Mouse (Mus musculus) c-Kit-negative CD71-positive TER-119-positive erythroid progenitor cells, embryonic 14.5 days (primary cell): ENCODE measurements around the gene Clmp.
"Not testable (repeated sequence)": the region's sequence is repeated elsewhere in the genome, so short reads cannot be mapped to it uniquely, and the experiment has no call there.

Experiments
- DNase-seq: peaks from one replicate; pipeline ENCODE4 v3.0.0-alpha.2; 2013; ENCODE audit warnings: low read depth, low spot score

Clmp gene

DNA sequence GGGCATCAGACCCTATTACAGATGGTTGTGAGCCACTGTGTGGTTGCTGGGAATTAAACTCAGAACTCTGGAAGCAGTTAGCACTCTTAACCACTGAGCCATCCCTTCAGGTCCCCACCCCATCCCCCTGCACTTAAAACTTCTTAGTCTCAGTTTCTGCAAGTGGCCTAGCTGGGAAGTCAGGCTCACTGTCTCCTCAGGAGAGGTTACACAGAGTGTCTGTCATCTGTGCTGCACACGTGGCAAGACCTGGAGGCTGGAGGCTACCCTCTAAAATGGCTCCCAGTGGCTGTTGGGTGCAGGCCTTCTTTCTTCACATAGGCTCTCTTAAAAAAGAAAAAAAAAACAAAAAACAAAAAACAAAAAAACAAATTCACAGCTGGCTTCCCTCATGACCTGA, 90.3 kb downstream of the Clmp start:
- no peak for DNase-seq

DNA sequence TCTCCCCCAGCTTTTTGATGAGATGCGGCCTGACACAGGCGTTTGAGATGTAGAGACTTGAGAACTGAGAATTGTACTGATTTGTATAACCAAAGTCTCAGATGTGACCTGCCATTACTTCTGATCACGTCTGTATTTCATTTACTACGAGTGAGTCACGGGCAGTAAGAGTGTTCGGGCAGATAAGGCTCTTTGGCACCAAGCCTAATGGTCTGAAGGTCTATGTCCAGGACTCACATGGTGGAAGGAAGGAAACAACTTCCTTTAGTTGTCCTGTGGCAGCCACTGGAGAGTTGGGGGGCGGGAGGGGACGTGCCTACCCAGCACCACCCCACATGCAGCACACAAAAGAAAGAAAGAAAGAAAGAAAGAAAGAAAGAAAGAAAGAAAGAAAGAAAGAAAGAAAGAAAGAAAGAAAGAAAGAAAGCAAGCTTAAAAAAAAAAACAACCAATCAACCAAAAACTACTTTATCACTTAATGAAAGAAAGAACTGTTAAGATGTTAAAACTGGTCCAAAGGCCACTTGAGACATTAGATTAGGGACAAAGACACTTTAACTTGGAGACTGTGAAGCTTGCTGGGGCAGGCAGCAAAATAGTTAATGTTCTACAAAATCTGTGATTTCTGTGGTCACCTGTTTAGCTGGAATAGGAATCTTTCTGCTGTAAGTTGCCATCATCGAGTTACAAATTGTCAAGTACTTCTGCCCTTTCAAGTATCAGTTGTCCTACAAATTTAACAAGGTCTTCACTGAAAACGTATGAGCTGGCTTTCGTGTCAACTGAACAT, 90.9 kb downstream of the Clmp start:
- DNase-seq: no peak

DNA sequence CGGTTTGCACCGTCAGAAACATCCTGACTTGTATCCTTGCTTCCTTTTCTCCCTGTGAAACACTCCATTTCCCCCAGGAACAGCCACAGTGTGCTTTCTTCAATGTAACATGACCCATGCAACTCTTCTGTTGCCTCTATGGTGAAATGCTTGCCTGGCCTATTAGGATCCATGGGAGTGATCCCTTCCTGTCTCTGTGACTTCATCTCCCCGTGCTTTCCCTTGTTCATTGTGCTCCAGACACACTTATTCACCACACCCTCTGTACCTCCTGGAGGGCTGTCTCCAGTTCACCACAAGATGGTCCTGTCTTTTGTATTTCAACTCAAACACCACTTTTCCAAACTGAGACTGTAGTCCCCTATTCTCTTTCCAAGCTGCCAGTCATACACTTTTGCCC, 94.3 kb downstream of the Clmp start:
- DNase-seq: no peak

DNA sequence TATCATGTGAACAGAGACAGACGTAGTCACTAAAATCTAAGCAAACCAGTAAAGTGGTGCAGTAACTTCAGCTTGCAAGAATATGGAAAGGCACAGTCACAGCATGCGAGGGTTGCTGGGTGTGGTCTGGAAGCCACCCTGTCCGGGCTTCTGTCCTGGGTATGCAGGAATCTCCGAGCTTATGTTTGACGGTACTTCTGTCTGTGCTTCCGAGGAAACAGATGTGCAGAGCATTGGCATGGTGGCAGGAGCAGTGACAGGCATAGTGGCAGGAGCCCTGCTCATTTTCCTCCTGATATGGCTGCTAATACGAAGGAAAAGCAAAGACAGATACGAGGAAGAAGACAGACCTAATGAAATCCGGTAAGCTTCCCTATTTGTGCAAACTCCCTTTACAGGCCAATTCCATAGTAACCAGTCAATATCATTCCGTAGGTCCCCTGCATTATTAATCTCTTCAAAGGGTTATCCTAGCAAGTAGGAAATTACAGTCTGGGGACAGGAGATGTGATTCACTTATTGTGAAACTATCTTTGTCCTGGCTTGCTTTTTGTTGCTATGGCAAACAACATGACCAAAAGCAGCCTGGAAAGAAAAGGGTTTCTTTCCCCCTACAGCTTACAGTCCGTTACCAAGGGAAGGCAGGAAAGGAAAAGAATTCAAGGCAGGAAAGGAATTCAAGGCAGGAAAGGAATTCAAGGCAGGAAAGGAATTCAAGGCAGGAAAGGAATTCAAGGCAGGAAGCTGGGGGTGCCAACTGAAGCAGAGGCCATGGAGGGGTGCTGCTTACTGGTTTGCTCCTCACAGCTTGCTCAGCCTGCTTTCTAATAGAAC, 95.3 kb downstream of the Clmp start:
- no peak for DNase-seq

DNA sequence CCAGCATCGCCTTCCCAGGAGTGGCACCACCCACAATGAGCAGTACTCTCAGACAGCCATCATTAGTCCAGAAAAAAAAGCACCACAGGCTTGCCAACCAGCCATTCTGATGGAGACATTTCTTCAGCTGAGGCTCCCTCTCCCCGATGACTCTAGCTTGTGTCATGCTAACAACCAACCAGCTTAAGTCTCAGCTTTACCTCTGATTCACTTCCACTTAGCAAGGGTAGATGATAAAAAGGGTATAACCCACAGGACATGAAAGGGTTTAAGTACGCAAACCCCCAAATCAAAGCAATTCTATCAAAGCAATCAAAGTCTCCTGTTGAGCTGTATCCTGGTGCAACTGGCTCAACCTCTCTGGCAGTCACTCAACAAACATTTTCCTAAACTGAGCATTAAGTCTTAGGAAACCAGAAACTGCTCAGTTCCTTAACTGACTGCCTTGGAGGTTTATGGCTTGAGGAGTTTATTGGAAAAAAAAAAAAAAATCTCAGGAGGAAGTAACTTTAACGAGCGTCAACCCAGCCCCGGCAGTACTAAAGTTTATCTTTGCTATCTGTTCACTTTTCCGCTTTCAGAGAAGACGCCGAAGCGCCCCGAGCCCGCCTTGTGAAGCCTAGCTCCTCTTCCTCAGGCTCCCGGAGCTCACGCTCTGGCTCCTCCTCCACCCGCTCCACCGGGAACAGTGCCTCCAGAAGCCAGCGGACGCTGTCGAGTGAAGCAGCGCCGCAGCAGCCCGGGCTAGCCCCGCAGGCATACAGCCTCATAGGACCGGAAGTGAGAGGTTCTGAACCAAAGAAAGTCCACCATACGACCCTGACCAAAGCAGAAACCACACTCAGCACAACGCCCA, 96.2 kb downstream of the Clmp start:
- no peak for DNase-seq

DNA sequence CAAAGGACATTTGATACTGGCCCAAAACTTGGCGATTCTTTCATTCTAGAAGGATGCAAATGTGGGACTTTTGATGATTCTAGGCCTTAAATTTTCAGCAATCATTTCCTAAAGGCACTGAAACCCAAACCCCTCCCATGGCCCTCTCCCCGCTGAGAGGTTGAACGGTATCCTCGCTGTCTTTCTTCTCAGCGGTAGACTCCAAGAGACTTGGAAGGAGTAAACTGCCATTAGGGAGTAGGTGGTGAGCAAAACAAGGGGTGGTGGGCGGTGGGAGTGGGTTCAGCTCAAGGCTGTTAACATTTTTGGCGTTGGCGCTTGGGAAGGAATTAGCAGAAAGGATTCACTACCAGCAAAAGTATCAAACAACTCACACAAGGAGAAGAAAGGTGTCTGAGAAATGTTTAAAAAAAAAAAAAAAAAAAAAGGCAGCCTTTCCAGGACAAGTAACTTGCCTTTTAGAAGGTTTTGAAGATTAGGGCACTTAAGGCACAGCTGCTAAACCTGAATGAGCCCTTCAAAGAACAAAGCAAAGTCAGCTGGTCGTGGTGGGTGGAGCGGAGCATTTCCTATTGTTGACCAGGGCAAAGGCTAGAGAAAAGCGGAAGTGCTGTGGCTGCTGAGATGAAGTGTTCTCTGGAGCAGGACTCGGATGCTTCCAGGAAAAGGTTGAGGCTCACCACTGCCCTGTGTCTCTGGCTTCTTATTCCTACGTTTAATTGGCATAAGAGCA, 98.0 kb downstream of the Clmp start:
- DNase-seq: no peak

DNA sequence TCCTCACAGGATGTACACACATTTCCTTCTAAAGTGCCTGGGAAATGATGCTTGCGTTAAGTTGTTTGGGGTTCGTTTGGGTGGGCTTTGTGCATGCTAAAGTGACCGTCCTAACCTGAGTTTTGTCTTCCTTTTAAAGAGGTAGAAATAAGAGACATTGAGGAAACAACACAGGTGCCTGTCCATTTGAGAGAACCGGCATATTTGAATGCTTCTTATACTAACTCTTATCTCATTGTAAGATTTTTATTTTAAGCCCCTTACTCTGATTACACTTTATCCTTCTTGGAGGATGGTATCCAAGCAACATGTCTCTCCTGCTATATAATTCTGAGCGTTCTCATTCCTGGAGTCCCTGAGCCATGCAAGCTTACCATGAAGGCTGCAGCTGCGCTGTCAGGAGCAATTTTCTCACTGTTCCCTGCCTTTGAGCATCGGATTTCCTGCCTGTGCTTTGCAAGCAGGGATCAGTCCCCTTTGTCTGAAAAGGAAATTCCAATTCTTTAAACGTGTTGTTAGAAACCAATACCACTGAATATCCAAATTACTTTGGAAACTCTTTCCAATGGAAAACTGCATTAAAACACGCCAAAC, 98.7 kb downstream of the Clmp start:
- DNase-seq: no peak

DNA sequence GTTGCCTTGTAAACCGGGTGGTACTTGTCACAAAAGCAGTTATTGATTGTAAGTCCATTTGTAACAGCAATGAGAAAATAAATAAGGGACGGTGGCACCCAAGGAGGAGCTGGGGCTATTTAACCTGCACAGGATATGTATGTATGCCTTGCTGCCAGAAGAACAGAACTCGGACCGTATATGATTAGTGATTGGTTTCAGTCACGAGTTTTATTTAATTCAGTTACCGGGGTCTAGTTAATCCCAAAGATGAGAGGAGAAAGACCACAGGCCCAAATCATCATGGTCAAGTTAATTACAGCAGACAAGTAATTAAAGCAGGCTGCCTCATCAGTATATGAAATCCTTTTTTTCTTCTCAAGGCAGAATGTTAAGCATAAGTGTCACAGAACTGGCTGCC, 99.7 kb downstream of the Clmp start:
- DNase-seq: no peak

DNA sequence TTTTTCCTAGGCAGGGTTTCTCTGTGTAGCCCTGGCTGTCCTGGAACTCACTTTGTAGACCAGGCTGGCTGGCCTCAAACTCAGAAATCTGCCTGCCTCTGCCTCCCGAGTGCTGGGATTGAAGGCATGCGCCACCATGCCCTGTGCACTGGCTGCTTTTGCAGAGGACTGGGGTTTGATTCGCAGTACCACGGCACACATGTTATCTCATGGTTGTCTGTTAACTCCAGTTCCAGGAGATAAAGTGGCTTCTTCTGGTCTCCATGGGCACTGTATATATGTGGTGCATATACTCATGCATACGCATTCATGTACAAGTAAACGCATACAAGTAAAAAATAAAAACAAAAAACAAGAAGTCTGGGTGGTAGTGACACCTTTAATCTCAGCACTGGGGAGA, 101.1 kb downstream of the Clmp start:
- not testable (repeated sequence) for DNase-seq

DNA sequence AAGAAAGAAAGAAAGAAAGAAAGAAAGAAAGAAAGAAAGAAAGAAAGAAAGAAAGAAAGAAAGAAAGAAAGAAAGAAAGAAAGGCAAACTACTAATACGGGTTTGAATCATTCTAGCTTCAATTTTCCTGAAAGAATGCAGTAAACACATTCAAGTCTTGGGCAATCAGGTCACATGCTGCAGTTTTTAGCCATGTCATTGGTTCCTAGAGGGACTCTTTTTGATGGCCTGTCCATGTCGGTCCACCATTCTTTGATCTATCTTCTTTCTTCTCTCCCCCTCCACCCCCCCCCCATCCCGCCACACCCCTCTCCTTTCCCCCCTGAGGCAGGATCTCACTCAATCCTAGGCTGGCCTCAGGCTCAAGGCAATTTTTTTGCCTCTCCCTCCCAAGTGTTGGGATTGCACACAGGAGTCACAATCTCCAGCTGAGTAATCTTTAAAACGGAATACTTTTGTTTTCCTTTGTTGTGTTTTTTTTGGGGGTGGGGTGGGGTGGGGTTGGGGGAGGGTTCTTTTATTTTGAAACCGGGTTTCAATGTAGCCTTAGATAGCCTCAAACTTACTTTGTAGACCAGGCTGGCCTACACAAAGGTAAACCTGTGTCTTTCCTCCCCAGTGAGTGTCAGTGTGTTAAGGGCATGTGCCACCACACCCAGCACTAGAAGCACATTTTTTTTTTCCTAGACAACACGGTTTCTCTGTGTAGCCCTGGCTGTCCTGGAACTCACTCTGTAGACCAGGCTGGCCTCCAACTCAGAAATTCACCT, 106.3 kb downstream of the Clmp start:
- DNase-seq: no peak

DNA sequence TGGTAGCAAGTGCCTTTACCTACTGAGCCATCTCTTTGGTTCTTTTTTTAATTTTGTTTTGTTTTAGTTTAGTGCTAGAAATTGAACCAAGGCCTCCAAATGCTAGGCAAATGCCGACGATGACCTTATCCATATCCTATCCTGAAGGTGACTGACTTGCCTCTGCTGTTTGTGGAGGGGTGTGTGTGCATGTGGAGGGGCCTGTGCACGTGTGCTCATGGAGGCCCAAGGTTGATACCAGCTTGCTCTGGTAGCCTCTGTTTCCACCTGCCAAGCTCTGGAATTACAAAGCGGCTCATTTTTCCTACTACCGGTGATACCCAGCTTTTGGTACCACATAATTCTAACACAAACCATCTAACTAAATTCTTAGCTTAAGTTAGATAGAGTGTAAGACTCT, 107.8 kb downstream of the Clmp start:
- DNase-seq: no peak

DNA sequence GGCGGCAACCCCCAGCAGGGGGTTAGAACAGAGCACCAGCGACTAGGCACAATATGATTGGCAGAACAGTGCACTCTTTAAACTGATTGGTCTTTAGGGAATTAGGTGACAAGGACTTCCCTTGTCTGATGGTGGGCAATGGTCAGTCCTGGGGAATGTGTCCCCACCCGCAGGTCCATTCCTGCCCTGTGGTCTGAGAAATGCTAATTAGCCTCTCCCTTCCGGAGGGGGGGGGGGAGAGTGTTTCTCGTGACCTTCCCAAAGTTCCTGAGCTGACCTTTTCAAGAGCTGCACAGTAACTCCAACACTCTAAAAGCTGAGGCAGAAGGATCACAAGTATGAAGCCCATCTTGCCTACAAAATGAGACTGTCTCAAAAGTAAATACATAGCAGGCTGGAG, 108.5 kb downstream of the Clmp start:
- no peak for DNase-seq

DNA sequence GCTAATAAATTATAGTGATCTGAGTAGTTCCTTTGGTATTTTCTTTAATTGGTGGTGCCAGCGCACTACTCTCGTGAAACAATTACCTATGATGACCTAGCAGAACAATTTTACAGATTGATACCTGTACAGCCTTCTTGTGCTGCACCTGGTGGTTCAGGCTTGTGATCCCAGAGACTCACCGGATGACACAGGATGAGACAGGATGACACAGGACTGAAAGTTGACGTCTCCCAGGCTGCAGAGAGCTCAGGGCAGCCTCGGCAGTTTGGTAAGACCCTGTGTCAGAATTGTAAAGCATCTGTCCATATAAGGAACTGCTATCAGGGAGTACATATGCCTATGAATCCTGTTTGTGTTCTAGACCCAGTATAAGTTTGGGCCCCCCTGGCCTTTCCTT, 109.2 kb downstream of the Clmp start:
- DNase-seq: no peak

DNA sequence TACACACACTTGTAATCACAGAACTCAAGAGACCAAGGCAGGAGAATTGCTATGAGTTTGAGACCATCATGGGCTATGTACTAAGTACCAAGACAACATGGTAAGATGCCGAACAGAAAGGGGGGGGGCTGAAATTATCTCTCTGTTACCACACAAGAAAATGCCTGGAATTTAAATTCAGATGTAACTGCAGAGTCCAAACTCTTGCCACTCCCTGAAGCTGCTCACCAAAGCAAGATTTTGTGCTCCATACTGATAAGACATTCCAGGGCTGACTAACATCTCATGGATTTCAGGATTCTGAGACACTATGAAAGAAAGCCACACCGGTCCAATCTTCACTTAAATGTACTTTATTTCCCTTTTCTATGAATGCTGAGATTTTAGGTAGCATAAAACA, 109.8 kb downstream of the Clmp start:
- no peak for DNase-seq

DNA sequence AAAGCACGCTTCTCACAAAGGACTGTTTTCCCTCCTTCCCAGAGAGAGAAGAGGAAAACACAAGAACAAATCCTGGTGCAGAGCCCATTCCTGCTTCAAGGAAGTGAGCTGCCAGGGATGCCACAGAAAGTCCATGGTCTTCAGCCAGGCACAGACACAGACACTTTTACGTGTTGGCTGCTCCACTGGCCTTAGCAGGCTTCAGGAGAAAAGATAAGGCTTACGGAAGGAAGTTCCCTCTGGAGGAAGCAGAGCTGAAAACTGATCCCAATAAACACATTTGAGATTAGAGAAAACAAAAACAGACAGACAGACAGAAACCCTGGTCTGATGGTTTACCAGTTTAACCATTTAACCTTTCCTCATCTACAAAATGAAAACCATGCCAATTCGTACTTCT, 110.3 kb downstream of the Clmp start:
- DNase-seq: no peak

DNA sequence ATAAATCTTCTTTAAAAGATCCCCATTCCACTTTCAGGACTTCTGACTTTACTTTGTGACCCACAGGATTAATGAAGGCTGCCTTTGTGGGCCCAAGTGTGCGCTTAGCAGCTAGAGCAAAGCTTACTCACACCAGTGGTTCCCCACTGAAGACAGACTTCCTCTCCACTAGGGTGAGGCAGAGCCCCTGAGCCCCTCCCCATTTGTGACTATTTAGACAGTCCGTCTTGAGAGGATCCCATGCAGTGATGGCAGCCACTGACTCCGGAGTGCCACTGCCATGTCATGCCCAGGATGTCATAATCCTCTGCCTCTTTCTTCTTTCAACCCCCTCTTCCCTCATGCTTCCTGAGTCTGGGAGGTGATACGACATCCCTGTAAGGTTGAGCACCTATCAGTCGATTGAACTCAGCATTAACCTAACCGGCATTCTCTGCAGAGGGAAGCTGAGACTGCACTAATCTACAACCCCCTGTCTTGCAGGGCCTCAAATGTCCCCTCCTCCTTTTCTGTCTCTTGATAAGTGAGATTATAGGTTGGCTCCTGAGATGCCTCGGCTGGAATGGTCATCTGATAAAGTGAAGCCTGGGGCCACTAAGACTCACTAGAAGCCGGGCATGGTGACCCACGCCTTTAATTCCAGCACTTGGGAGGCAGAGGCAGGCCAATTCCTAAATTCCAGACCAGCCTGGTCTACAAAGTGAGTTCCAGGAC, 112.6 kb downstream of the Clmp start:
- DNase-seq: no peak

DNA sequence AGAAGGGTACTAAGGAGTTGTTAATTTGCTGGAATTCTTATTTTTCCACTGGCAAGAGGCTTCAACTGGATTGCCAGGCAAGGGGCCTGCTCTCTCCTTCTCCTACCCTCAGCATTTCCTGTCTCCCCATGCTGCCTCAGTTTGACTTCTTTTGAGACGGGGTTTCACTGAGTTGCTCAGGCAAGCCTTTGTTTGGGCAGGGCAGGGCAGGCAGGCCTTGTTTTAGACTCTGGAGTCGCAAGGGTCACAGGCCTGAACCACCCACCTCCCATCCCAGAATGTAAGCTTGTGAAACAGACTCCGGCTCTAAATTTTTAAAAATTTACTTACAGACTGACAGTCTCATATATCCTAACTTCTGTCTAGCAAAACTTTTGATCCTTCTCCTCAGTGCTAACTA, 113.3 kb downstream of the Clmp start:
- DNase-seq: no peak

DNA sequence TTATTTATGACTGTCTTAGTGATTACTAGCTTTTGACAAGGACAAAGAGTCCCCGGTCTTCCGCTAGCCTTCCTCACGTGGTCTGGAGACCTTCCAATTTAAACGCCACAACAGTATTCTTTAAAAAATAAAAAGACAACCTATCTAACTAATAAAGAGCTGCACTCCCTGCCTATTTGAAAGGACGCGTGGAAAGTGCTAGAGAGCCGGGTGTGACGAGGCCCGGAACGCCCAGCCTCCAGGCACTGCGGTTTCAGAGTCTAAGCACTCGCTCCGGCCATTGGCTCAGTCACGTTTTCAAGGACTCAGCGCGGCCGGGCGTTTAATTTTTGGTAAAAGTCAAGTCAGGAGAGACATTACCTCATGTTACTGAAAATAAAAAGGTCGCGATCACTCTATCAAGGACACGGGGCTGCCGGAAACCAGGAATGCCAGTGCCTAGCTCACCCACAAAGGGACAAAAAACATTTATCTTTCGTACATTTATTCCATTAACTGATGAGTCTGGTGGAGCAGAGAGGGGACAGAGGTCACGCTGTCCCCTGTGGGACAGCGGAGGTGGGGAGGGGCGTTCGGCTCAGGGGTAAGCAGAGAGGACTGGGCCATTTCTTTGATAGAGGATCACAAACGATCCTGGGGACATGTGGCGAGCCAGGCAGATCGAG, 114.2 kb downstream of the Clmp start:
- DNase-seq: peak; percentile 64
